Mouse (Mus musculus) lung, adult 2 months (tissue): Measurements from ENCODE around the gene Pkdrej. TPM values are rescaled to one million over a fixed set of nuclear protein-coding genes. Genes with fewer than 3 reads are reported as not detected.
"Not testable (repeated sequence)": the region's sequence is repeated elsewhere in the genome, so short reads cannot be mapped to it uniquely, and the experiment has no call there.

Source experiments
- DNase-seq: peaks from one replicate; pipeline ENCODE4 v3.0.0; 2022
- H3K4me1 ChIP-seq: fragments of 200-500 bp; 2 replicates; pipeline ENCODE4 v1.6.1; 2011; ENCODE audit warnings: low read length; ENCODE audit not compliant: control insufficient read depth, insufficient read depth
- H3K4me3 ChIP-seq: fragments of 200-500 bp; replicated peaks from 2 replicates; pipeline ENCODE3; 2011; ENCODE audit warnings: low read depth, mild to moderate bottlenecking, control low read depth, low read length; ENCODE audit errors: extremely low read depth
- CTCF ChIP-seq: fragments of 200-500 bp; IDR thresholded peaks from 2 replicates; pipeline ENCODE4 v1.5.1; 2011; ENCODE audit warnings: mild to moderate bottlenecking, low read length, control low read depth; ENCODE audit not compliant: insufficient read depth
- POLR2A ChIP-seq: fragments of 200-500 bp; IDR thresholded peaks from 2 replicates; pipeline ENCODE4 v1.6.1; 2011; ENCODE audit warnings: low read depth, mild to moderate bottlenecking, control low read depth, low read length, borderline replicate concordance; ENCODE audit errors: extremely low read depth
- WGBS: fragments of 180-500 bp; shearing (Covaris S2); methylation state at CpG from one replicate; pipeline ENCODE4 v1.1.7; 2018; 5-methylcytosine and 5-hydroxymethylcytosine counted together
- polyA plus RNA-seq: library from polyadenylated mRNA; depleted of rRNA; stranded (reverse); fragments of >200 nt; gene quantifications from 2 replicates; pipeline ENCODE4 v1.2.3, GENCODE M21; 2012; rRNA removed

The Pkdrej gene
- 0.25 and 0.44 TPM in 2 replicates for polyA plus RNA-seq

DNA sequence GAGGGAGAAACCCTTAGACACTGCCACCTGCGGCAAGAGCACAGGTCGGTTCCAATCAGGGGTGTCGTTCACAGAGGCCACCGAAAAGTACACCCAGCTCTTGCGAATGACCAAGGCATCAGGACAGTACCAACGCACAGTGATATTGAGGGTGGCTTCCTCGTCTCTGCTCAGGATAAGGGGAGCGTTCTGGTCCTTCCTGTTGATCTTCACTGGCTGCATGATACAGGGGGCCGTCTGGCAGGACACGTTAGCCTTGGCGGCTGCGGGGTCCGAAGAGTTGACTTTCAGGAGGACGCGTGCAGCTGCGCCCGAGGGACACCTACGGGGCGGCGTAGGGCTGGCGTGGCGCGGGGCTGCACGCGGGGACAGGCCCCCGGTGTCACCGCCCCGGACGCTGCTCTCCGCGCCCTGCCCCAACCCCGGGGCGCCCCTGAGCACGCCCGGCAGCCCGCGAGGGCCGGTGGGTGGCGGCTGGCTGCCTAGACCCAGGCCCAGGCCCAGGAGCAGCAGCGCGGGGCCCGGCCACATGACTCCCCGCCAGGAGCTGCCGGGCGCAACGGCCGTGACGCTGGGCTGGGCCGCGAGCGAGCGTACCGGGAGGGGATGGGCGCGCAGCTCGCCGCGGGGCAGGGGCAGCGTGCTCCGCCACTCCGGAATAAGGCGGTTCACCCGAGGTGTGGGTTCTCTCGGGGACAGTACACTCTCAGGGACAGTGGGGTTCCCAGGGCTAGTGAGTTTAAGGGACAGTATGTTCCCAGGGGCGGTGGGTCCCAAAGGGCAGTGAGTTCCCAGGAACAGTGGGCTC, at the start of gene Pkdrej:
Gene Pkdrej, minus strand, starts transcription at position 532 of the 808 bp plus-strand sequence.
- peak; percentile 54 for DNase-seq
- H3K4me1 ChIP-seq, result no peaks in the 10 kb centered on the region
- peak within 1 kb of the TSS; percentile 29 for H3K4me3 ChIP-seq
- TF ChIP-seq POLR2A, result no peak
- no peak for TF ChIP-seq CTCF
- WGBS, result 2% methylated on average over 65 of the region's 65 CpGs

DNA sequence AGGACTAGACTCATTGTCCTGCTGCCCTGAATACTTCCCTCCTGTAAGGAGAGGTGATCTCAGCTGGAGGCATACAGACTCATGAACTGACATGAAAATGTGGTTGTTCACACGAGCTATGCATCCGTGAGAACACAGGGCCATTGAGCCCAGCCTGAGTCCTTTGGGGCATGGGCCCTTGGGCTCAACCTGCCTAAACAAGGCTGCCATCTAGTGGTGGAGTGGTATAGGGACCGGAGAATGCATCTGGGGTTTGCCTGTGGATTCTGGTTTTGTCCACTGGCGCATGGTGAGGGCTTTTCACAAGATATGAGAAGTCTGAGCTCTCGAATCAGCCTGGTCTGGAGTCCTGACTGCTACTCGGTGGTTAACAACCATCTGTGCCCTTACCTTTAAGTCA, 46.2 kb upstream of the Pkdrej start:
- TF ChIP-seq POLR2A, result no peak
- peak; percentile 97 for TF ChIP-seq CTCF
- H3K4me3 ChIP-seq, result no peak overlapping the region
- peak; percentile 67 for DNase-seq
- no peaks in the 10 kb centered on the region for H3K4me1 ChIP-seq
- 39% methylated on average over 6 of the region's 6 CpGs for WGBS

DNA sequence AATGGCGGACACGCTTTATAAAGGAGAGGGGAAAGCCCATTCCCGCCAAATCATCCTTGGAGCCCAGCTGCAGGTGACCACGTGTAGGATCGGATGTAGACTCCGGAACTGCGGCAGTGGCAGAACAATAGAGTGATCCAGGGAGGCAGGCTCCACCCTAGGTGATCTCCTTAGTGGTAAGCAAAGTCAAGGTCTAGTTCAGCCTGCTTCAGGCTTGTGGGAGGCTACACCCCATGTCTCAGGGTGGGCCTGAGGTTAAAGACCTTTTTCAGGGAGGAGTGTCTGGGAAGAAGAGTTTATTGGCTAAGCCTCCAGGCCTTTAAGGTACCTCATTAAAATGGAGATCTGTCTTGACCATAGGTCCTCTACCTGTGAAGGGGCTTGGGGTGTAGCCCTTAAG, 44.4 kb upstream of the Pkdrej start:
- H3K4me3 ChIP-seq, H3K4me1 ChIP-seq, DNase-seq: not testable (repeated sequence)
- 90% methylated on average over 7 of the region's 7 CpGs for WGBS

DNA sequence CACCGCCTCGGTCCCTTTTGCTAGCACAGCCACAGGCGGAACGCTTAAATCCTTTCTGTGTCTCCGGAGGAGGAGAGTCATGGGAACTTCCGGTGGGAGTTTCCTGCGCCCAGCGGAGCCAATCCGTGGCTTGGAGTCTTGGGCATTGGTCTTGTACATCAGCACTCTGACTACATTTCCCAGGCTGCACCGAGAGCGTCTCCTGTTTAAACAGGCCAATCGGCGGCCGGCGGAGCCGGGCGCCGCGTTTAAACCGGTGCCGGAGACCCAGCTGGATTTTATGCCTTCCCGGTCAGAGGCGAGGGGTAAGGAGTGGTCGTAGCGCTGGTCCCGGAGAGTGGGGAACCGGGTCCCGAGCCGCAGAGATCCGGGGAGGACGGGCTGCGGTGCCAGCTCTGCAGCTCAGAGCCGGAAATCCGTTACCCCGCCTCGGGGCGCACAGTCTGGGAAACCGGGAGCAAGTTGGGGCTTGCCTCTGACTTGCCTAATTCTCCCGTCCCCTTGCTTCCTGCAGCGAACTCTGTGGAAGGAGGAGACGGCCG, 38.0 kb upstream of the Pkdrej start, which contains the start of gene Gtse1:
Gene Gtse1, plus strand, starts transcription at position 256 of the 542 bp plus-strand sequence.
- TF ChIP-seq POLR2A (peak; percentile 76; the same call in 1 of the 2 replicates), CTCF (no peak)
- DNase-seq, result peak; percentile 93
- WGBS, result under 1% methylated on average over 42 of the region's 42 CpGs

DNA sequence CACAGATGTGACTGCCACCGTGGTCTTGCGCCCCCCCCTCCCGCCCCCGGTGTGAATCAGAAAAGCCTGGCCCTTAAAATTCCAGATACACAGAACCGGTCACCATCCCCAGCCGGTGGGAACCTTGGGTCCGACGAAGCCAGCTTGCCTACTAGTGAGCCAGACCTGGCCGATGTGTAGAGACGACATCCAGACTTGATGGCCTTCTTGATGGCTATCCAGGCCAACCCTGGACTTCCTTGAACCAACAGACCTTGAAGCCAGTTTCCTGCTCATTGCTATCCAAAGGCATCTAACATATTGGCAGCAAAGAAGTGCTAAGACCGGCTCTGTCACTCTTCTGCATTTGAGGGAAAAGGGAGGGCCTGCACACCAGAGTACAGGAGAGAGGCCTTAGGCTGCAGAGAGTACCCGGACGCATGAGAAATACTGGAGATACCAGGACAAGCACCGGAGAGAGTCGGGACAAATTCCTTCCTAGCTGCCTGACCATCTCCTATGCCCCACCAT, 37.5 kb upstream of the Pkdrej start:
- no peaks in the 10 kb centered on the region for H3K4me1 ChIP-seq
- H3K4me3 ChIP-seq, result peak overlapping the region; percentile 72
- no peak for DNase-seq
- TF ChIP-seq CTCF (no peak), POLR2A (no peak)
- WGBS, result 10% methylated on average over 15 of the region's 15 CpGs

More for the DNA sequence above, 38.0 kb upstream of the Pkdrej start, which contains the start of gene Gtse1:
- H3K4me3 ChIP-seq, result peak within 1 kb of the TSS; percentile 72
- H3K4me1 ChIP-seq, result no peaks in the 10 kb centered on the region

DNA sequence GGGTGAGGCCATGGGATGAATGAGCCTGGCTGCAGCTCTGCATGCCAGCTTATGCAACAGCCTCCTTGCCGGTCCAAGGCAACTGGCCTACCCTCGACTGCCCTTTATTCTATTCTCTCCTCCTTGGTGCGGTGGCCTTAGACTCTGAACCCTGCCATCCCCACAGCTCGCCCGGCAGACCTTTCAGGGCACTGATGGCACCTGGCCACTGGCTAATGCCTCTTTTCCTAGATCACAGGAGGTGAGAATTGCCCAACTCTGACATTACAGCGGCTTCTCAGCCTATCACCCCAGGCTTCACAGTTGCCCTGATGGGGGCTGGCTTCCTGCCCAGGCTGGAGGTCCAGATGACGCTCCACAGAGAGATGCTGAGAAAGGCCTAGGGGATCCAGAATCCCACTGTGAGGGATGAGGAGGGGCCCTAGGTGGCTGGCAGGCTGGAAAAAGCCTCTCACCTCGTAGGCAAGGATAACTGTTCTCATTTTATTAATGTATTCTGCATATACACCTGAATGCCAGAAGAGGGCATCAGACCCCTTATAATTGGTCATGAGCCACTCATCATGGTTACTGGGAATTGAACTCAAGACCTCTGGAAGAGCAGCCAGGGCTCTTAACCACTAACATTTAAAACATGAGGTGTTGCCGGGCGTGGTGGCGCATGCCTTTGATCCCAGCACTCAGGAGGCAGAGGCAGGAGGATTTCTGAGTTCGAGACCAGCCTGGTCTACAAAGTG, 30.3 kb upstream of the Pkdrej start:
- DNase-seq, result no peak
- 79% methylated on average over 12 of the region's 12 CpGs for WGBS
- TF ChIP-seq CTCF, result no peak
- TF ChIP-seq POLR2A, result no peak
- Histone ChIP-seq H3K4me3 (no peak overlapping the region), H3K4me1 (no peaks in the 10 kb centered on the region)

DNA sequence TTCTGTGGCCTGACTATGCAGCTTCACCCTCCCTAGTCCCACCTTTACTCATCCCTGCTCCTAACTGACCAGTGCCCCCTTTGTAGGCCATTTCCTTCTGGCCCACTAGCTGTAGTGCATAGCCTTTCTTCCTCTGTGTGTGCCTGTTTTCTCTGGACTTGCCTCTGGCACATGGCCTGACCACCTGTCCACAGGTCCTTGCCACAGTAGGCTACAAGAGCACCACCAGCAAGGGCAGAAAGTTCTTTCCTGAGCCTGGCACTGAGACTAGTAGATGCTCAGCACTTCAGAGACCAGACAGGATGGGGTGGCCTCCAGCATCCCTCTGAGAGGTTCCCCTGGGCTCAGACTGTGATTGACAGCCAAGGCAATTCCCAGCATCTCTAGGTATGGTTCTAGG, 23.5 kb upstream of the Pkdrej start:
- DNase-seq, result no peak
- Histone ChIP-seq H3K4me3 (no peak overlapping the region), H3K4me1 (no peaks in the 10 kb centered on the region)
- TF ChIP-seq POLR2A (no peak), CTCF (no peak)

DNA sequence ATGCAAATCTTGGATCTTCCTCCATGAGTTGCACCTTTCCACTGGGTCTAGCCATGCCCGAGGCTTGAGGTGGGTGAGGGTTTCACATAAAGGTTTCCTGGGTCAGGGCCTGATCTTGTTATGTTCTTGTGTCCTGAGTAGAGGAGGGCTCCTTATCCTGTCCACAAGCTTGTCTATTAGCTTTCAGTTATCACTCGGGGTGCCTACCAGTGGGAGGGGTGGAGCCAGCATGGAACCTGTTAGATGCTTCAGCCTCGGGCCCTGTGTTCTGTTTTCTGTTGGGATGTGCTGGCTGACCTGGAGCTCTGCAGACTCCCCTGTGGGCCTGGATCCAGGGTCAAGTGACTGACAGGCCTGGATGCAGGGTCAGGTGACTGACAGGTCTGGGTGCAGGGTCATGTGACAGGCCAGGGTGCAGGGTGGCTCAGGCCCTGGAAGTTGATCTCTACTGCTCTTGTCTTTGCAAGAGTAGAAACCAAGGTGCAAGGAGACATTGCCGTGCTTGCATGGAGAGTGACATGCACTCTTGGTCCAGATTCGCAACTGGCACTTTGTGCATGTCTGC, 20.3 kb upstream of the Pkdrej start:
- H3K4me3 ChIP-seq, result no peak overlapping the region
- 85% methylated on average over 5 of the region's 5 CpGs for WGBS
- TF ChIP-seq CTCF, result no peak
- TF ChIP-seq POLR2A, result no peak
- DNase-seq, result no peak
- H3K4me1 ChIP-seq, result no peaks in the 10 kb centered on the region

DNA sequence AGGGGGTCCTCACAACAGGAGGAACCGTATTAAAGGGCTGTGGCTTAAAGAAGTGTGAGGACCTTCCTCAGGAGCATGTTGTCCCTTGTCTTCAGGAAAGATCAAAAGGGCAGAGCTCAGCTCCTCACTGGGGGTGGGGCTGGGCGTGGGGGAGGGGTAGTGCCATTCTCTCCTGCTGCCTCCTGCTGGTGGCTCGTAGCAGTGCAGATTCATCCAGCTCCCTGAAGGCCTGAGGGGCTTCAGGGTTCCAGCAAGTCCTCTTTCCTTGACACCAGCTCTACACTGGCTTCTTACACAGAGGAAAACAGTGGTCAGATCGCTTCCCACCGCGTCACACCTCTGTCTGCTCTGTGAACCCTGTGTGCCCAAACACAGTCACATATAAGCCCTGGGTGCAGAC, 19.4 kb upstream of the Pkdrej start:
- 43% methylated on average over 6 of the region's 6 CpGs for WGBS
- no peaks in the 10 kb centered on the region for H3K4me1 ChIP-seq
- H3K4me3 ChIP-seq, result no peak overlapping the region
- TF ChIP-seq POLR2A, result no peak
- TF ChIP-seq CTCF, result peak; percentile 63
- DNase-seq, result no peak
